Mouse (Mus musculus): ENCODE measurements around the gene Gm10985. TPM values are rescaled to one million over a fixed set of nuclear protein-coding genes. Genes with fewer than 3 reads are reported as not detected.

Gm10985 gene
- total RNA-seq, 2 experiments from 2014 or later: not detected

Other genes starting within 250 kb of the Gm10985 start
- not detected in 2 replicates for gene Frem2, start 187.7 kb upstream of the Gm10985 start, total RNA-seq (2014; fragmentation: Nextera tagmentation)
- gene Frem2, start 187.7 kb upstream of the Gm10985 start, total RNA-seq (2017): not detected in 2 replicates
- gene Ufm1, start 18.7 kb downstream of the Gm10985 start, total RNA-seq (2014; fragmentation: Nextera tagmentation): 53.1 and 59.5 TPM in 2 replicates
- gene Ufm1, start 18.7 kb downstream of the Gm10985 start, total RNA-seq (2017): 48.9 and 144 TPM in 2 replicates

Measured in megakaryocyte-erythroid progenitor cell, adult 5-6 weeks (primary cell).